18 mouse cellular contexts compared by ENCODE assay signal in the genomic region with DNA sequence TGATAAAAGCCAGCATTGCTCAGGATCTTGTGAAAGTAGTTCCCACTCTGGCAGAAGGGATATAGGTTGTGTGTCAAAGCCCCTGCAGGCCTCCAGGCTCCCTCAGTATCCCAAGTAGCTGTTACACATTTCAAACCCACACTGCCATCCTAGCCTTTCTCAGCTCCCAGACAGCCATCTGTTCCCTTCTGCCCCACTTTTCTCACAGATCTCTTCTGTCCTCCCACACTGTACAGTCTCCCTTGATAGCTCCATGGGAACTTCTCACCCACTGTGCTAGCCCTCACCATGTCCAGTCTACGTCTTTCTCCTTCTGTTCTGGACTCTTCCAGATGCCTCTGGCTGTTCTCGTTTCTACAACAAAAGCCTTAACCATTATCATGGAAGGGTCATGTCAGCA. TPM values are rescaled to one million over a fixed set of nuclear protein-coding genes. Genes with fewer than 3 reads are reported as not detected.
A peak's percentile ranks its signal among the peaks of the same experiment; 100 is the strongest.
DNase-seq lines count a peak whose midpoint lies in the region; ATAC-seq lines count a peak whose summit lies in the region.
"Had no signal": no experiment of that assay in that cellular context is flagged by ENCODE, and none has a peak within 500 bp of the region (broad histone marks: within the 10 kb centered on the region; RNA-seq: fewer than 3 reads in every experiment).

No protein-coding gene starts in this region.

- peak; percentile 34 to 44 for DNase-seq in cerebellum, postnatal 25 days
- no peak for DNase-seq in cerebellum, postnatal 4 days (ENCODE audit: low spot score in 2 of 2)
- no peak for DNase-seq in liver, embryonic 13.5 days
- DNase-seq in liver, embryonic 11.5 days (ENCODE audit: low spot score): no peak
- peak; percentile 45 to 57 for DNase-seq in left cerebral cortex, postnatal 36 days (ENCODE audit: low spot score in 2 of 2)
- DNase-seq in embryo, embryonic 11 days: no peak
- DNase-seq in kidney, adult 11 months: no peak
- DNase-seq: adrenal gland, postnatal 10 days; B cell, adult 2 months; kidney, adult 8-10 months; kidney, postnatal 4 days; thymus, postnatal 14 days had no signal

- no peak for ATAC-seq in liver, embryonic 13.5 days (ENCODE audit: low read depth)
- ATAC-seq in liver, embryonic 11.5 days (replicated peaks; ENCODE audit: low FRiP score): no peak
- peak; percentile 72 for ATAC-seq in frontal cortex, adult (ENCODE audit: low TSS enrichment)
- ATAC-seq: lung, postnatal 0 days had no signal

- H3K4me1 ChIP-seq in liver, embryonic 13.5 days (replicated peaks): peaks cover 33% of the 10 kb centered on the region
- H3K4me1 ChIP-seq in liver, embryonic 11.5 days (replicated peaks; ENCODE audit: control insufficient read depth, insufficient read depth, low read length): peaks cover 4% of the 10 kb centered on the region; the same call in 1 of the 2 replicates

- H3K36me3 ChIP-seq in liver, embryonic 13.5 days: peaks cover 98% of the 10 kb centered on the region
- H3K36me3 ChIP-seq in liver, embryonic 11.5 days (ENCODE audit: control insufficient read depth, insufficient read depth, low read length): peaks cover 59% of the 10 kb centered on the region

- WGBS in liver, embryonic 13.5 days (ENCODE audit: insufficient replicate concordance): 78% methylated on average over 2 of the region's 2 CpGs
- 89% methylated on average over 2 of the region's 2 CpGs for WGBS in liver, embryonic 11.5 days

- no peaks in the 10 kb centered on the region for H3K27me3 ChIP-seq in liver, embryonic 13.5 days
- no peaks in the 10 kb centered on the region for H3K27me3 ChIP-seq in liver, embryonic 11.5 days (replicated peaks; ENCODE audit: control insufficient read depth, insufficient read depth, low read length)

- H3K27ac ChIP-seq in liver, embryonic 13.5 days: peak overlapping the region; percentile 22; the same call in 1 of the 2 replicates
- H3K27ac ChIP-seq in liver, embryonic 11.5 days (ENCODE audit: low read depth, low read length): no peak overlapping the region; the same call in 1 of the 2 replicates
- H3K27ac ChIP-seq: heart, adult 2 months; liver, embryonic 14.5 days; stomach, postnatal 0 days had no signal

- H3K9me3 ChIP-seq in liver, embryonic 13.5 days (replicated peaks): no peaks in the 10 kb centered on the region
- H3K9me3 ChIP-seq in liver, embryonic 11.5 days (ENCODE audit: control insufficient read depth, low read length): no peaks in the 10 kb centered on the region

- H3K9ac ChIP-seq in liver, embryonic 13.5 days: no peak overlapping the region
- H3K9ac ChIP-seq in liver, embryonic 11.5 days (ENCODE audit: low read depth, low read length): no peak overlapping the region
- H3K9ac ChIP-seq: liver, embryonic 14.5 days had no signal

- no peak overlapping the region for H3K4me3 ChIP-seq in liver, embryonic 13.5 days (replicated peaks)
- H3K4me3 ChIP-seq in liver, embryonic 11.5 days (ENCODE audit: low read depth, low read length): no peak overlapping the region
- H3K4me3 ChIP-seq: heart, adult 2 months had no signal

- intact Hi-C loops in left cerebral cortex, postnatal 36 days (cut with DNase I): no loop called here

- no peak overlapping the region for H3K4me2 ChIP-seq in liver, embryonic 13.5 days
- no peak overlapping the region for H3K4me2 ChIP-seq in liver, embryonic 11.5 days

RNA-seq across cellular contexts. Expression of a gene that starts 22.7 kb away (rescaled TPM):
- polyA plus RNA-seq in liver, embryonic 13.5 days (2015; fragmentation: Nextera tagmentation; extraction: Ambion mirVana): 0.07 and 0.09 TPM in 2 replicates
- polyA plus RNA-seq in liver, embryonic 11.5 days (2014; fragmentation: Nextera tagmentation; extraction: Ambion mirVana): 0.08 TPM in 1 of 2 replicates, not detected in the other
- total RNA-seq in left cerebral cortex, postnatal 36 days (2021): 10 to 100 TPM; 59.5 to 70.6 TPM
- total RNA-seq: megakaryocyte-erythroid progenitor cell, adult 5-6 weeks had no signal

RNA-seq across cellular contexts. Expression of a gene that starts 26.5 kb away (rescaled TPM):
- 158 and 180 TPM in 2 replicates for polyA plus RNA-seq in liver, embryonic 13.5 days (2015; fragmentation: Nextera tagmentation; extraction: Ambion mirVana)
- polyA plus RNA-seq in liver, embryonic 11.5 days (2014; fragmentation: Nextera tagmentation; extraction: Ambion mirVana): 160 and 164 TPM in 2 replicates
- total RNA-seq in left cerebral cortex, postnatal 36 days (2021): 100 to 1,000 TPM; 539 to 601 TPM

RNA-seq across cellular contexts. Expression of a gene that starts 39.9 kb away (rescaled TPM):
- polyA plus RNA-seq in liver, embryonic 13.5 days (2015; fragmentation: Nextera tagmentation; extraction: Ambion mirVana): 37.7 and 44.1 TPM in 2 replicates
- polyA plus RNA-seq in liver, embryonic 11.5 days (2014; fragmentation: Nextera tagmentation; extraction: Ambion mirVana): 52.3 and 66.2 TPM in 2 replicates
- 10 to 100 TPM; 45.5 to 55.5 TPM for total RNA-seq in left cerebral cortex, postnatal 36 days (2021)

Comparison
In these comparisons a context has a peak if more than half of its experiments do, and no peak if none do; other contexts are left out.
1. DNase-seq: peak in cerebellum, postnatal 25 days (2 of 2) and left cerebral cortex, postnatal 36 days (2 of 2); none in cerebellum, postnatal 4 days (0 of 2), liver, embryonic 13.5 days (single experiment), liver, embryonic 11.5 days (single experiment), embryo, embryonic 11 days (single experiment) and kidney, adult 11 months (single experiment).